Mouse (Mus musculus) thymus, adult 2 months (tissue): Measurements from ENCODE around the gene 6030498E09Rik. TPM values are rescaled to one million over a fixed set of nuclear protein-coding genes. Genes with fewer than 3 reads are reported as not detected.

Experiments
- DNase-seq: peaks from one replicate; pipeline ENCODE4 v3.0.0; 2021
- H3K27ac ChIP-seq: fragments of 200-500 bp; 2 replicates; pipeline ENCODE4 v1.5.1; 2012; ENCODE audit warnings: low read length, control low read depth; ENCODE audit not compliant: control insufficient read depth, insufficient read depth
- H3K27me3 ChIP-seq: fragments of 200-500 bp; 2 replicates; pipeline ENCODE4 v1.6.1; 2012; ENCODE audit warnings: mild to moderate bottlenecking, low read length, moderate library complexity, mixed read lengths; ENCODE audit not compliant: control insufficient read depth, insufficient read depth
- H3K36me3 ChIP-seq: fragments of 200-500 bp; 2 replicates; pipeline ENCODE4 v1.6.1; 2012; ENCODE audit warnings: mild to moderate bottlenecking, low read length, moderate library complexity; ENCODE audit not compliant: control insufficient read depth, insufficient read depth
- H3K4me1 ChIP-seq: fragments of 200-500 bp; replicated peaks from 2 replicates; pipeline ENCODE4 v1.6.1; 2012; ENCODE audit warnings: low read length; ENCODE audit not compliant: control insufficient read depth, insufficient read depth
- H3K4me3 ChIP-seq: fragments of 200-500 bp; 2 replicates; pipeline ENCODE4 v1.5.1; 2012; ENCODE audit warnings: mild to moderate bottlenecking, low read length, control low read depth, moderate library complexity; ENCODE audit not compliant: control insufficient read depth, insufficient read depth
- CTCF ChIP-seq: fragments of 200-500 bp; IDR thresholded peaks from 2 replicates; pipeline ENCODE4 v1.5.1; 2012; ENCODE audit warnings: mild to moderate bottlenecking, control low read depth, low read length, moderate library complexity, borderline replicate concordance; ENCODE audit not compliant: control insufficient read depth, poor library complexity, insufficient read depth; ENCODE audit errors: extremely low read depth
- POLR2A ChIP-seq: fragments of 200-500 bp; IDR thresholded peaks from 2 replicates; pipeline ENCODE4 v1.6.1; 2012; ENCODE audit warnings: mild to moderate bottlenecking, low read length, control low read depth, moderate library complexity; ENCODE audit not compliant: control insufficient read depth, poor library complexity, insufficient read depth; ENCODE audit errors: extremely low read depth
- whole genome bisulfite sequencing: fragments of 180-500 bp; shearing (Covaris S2); methylation state at CpG from one replicate; pipeline ENCODE4 v1.1.7; 2018; 5-methylcytosine and 5-hydroxymethylcytosine counted together
- polyA plus RNA-seq: library from polyadenylated mRNA; depleted of rRNA; stranded (reverse); fragments of >200 nt; gene quantifications from 2 replicates; pipeline ENCODE4 v1.2.3, GENCODE M21; 2012; rRNA removed

6030498E09Rik gene
- not detected in 2 replicates for polyA plus RNA-seq

DNA sequence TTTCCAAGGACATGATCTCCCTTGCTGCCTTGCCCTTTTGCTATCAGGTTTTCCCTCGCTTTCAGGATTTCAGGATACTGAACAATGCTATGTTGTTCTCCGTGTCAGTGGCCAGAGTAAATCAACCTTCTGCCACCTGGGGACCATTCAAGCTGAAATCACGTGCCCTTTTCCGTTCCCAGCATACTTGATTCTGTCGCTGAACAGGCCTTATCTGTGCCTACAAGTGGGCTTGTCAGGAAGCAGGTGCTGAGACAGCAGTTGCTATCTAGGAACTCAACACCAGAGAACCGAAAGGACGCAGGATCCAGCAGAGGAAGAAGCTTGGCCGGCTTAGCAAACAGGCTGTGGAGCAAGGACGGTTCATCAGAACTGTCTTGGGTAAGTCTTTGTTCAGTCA lies at the start of gene 6030498E09Rik:
Gene 6030498E09Rik (plus strand): TSS at position 194 of the 400 bp plus-strand sequence.
- no peak for DNase-seq
- TF ChIP-seq CTCF (no peak), POLR2A (no peak)
- no peak within 1 kb of the TSS for H3K27ac ChIP-seq
- 21% methylated on average over 9 of the region's 9 CpGs for WGBS
- no peaks in the 10 kb centered on the region for H3K4me1 ChIP-seq
- no peaks in the 10 kb centered on the region for H3K36me3 ChIP-seq
- H3K4me3 ChIP-seq, result no peak within 1 kb of the TSS
- H3K27me3 ChIP-seq, result no peaks in the 10 kb centered on the region

DNA sequence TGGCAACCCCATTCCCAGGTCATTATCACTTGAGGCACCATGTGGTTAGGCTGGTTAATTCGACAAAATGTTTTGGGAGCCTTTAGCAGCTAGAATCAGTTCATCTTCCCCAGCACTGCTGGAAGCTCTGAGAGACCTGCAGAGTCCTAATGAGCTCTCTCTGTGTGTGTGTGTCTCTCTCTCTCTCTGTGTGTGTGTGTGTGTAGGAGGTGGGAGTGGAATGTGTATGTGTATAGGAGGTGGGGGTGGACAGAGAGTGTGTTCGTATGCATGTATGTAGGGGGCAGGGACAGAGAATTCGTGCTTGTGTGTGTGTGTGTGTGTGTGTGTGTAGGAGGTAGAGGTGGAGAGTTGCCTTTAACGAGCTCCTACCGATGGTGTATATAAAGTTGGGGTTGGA lies 42.4 kb upstream of the 6030498E09Rik start:
- DNase-seq, result no peak
- Histone ChIP-seq H3K4me3 (no peak overlapping the region), H3K36me3 (no peaks in the 10 kb centered on the region), H3K27ac (no peak overlapping the region), H3K4me1 (no peaks in the 10 kb centered on the region), H3K27me3 (no peaks in the 10 kb centered on the region)
- WGBS, result 80% methylated on average over 5 of the region's 5 CpGs
- TF ChIP-seq CTCF (no peak), POLR2A (no peak)

DNA sequence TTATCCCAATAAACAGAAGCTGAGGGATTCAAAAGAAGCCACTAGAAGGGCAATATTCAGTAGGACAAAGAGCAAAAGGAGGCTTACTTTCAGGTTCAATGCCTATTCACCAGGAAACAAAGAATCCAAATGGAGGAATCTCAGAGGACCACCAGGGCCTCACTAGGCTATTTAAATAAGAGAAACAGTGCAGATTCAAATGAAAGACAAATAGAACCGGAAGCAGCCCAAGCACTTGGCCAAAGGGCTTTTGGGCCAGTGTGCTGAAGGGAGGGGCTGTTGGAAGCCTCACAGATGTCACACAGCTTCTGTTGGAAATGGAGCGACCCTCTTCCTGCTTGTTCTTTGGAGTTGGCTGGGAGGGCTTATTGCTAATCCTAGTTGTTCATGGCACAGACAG lies 41.8 kb upstream of the 6030498E09Rik start:
- no peak for DNase-seq
- Histone ChIP-seq H3K27ac (no peak overlapping the region), H3K4me1 (no peaks in the 10 kb centered on the region), H3K4me3 (no peak overlapping the region), H3K27me3 (no peaks in the 10 kb centered on the region), H3K36me3 (no peaks in the 10 kb centered on the region)
- WGBS, result 91% methylated on average over 2 of the region's 2 CpGs
- TF ChIP-seq CTCF (no peak), POLR2A (no peak)

DNA sequence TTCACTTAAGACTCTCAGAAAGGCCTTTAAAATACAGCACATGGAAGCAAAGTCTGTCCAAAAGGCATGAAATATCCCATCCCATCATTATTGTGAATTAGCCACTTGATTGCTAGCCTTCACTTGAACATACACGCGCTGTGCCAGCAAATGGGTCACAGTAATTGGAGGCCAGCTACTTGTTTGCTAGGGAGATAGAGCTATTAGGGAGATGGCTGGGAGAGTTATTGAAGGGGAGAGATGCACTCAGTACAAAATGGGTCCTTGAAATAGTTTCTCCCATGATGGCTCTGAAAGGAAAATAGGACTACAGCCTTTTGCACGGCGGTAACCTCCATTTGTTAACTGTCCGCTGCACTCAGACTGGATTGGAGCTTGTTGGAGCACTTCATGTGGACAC lies 38.8 kb upstream of the 6030498E09Rik start:
- no peak overlapping the region for H3K27ac ChIP-seq
- TF ChIP-seq POLR2A, result no peak
- no peak for TF ChIP-seq CTCF
- no peak for DNase-seq
- 99% methylated on average over 5 of the region's 5 CpGs for WGBS
- no peak overlapping the region for H3K4me3 ChIP-seq
- no peaks in the 10 kb centered on the region for H3K27me3 ChIP-seq
- H3K4me1 ChIP-seq, result no peaks in the 10 kb centered on the region
- H3K36me3 ChIP-seq, result no peaks in the 10 kb centered on the region

DNA sequence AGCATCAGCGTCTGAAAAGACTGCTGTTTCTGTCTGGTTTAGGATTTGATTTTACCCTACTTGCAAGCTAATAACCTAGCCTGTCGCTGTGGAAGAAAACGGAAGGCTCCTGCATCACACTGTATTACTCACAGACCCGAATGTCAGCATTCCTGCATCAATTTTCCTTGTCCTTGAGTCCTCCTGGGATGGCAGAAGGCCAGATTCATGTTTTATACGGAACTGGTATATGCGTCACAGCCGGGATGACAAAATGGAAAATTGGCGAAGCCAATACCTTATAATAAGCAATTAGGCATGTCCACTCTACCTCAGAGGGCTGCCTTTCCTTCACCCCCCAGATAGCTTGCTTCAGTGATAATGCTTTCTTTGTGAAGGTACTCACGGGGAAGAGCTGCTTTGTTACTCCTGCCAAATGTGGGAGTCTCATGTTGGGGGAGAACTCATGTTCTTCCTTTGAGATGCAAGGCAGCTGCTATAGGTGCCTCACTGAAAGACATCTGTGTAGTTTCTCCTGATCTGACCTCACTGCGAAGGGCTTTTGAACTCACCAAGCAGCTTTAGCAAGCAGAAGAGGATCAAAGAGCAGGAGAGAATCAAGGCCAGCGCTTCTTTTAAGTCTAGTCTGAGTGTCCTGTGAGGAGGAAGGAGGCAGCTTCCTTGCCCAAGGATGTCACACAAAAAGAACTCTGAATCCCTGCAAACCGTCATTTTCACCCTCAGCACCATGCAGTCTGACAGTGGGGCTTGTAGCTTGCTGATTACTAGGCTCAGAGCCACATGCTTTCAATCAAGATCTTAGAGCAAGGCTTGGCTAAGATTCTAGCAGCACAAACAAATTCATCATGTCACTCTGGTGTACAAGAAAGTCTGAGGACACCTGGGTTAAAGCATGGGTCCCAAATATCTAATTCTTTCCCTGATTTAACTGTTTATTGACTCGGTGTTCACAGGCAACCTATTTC lies 37.3 kb upstream of the 6030498E09Rik start:
- no peak for TF ChIP-seq POLR2A
- Histone ChIP-seq H3K27me3 (no peaks in the 10 kb centered on the region), H3K4me3 (no peak overlapping the region), H3K27ac (no peak overlapping the region), H3K36me3 (no peaks in the 10 kb centered on the region), H3K4me1 (no peaks in the 10 kb centered on the region)
- WGBS, result 91% methylated on average over 13 of the region's 13 CpGs
- DNase-seq, result no peak

DNA sequence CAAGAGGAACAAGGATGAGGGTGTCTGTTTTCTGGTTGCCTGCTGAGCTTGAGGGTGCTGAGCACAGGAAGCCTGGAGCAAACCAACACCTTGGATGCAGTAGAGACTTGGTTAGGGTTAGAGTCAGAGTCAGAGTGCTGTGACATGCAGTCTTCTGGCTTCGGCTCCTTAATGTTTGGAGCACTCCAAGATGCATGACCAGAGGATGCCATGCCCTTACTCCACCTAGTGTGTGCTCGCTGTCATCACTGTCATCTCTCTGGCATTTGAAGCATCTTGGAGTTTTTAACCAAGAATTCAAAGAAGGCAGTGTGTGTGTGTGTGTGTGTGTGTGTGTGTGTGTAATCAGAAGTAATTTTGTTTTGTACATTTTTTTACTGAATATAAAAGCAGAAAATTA lies 1.0 kb upstream of the 6030498E09Rik start:
- TF ChIP-seq POLR2A, result no peak
- DNase-seq, result no peak
- H3K36me3 ChIP-seq, result no peaks in the 10 kb centered on the region
- no peaks in the 10 kb centered on the region for H3K4me1 ChIP-seq
- no peaks in the 10 kb centered on the region for H3K27me3 ChIP-seq
- WGBS, result 97% methylated on average over 2 of the region's 2 CpGs
- no peak overlapping the region for H3K27ac ChIP-seq
- no peak overlapping the region for H3K4me3 ChIP-seq

DNA sequence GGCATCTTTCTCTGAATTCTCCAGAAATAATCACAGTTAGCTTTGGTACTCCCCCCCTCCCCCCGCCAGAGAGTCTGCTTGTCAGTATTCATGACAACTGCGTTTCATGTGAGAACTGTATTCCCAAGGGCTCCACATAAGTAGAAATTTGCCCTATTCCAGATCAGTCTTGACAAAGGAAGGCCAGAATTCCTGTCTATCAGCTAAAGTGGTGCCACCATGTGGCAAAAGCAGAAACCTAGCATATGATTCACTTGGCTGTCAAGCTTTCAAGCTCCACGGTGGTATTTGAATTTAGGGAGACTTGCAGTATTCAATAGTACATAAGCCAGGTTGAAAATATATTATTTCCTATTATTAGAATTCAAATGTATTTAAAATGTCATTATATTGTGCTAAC lies 585 bp upstream of the 6030498E09Rik start:
- TF ChIP-seq CTCF (no peak), POLR2A (no peak)
- DNase-seq, result no peak
- WGBS, result 47% methylated on average over 3 of the region's 3 CpGs
- no peak overlapping the region for H3K4me3 ChIP-seq
- H3K27ac ChIP-seq, result no peak overlapping the region
- no peaks in the 10 kb centered on the region for H3K4me1 ChIP-seq
- no peaks in the 10 kb centered on the region for H3K36me3 ChIP-seq
- no peaks in the 10 kb centered on the region for H3K27me3 ChIP-seq
